Comparison of ENCODE assay signal across 33 mouse cellular contexts in the genomic region with DNA sequence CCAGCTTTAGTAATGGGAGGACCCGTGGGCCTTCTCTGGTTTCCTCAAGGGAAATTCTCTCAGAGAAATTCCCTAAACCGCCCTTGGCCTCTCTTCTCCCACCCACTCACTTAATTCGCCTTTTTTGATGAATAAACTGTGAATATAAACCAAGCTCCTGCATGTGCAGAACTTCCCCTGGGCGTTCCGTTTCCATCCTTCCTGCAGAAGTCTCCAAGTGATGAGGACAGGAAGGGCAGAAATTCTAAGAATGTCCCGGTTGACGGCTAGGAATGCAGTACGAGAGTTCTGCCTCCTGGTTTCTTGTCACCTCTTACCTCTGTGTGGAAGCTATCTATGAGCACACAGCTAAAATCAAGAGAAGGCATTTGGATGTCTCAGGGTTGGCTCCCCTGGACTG. TPM values are rescaled to one million over a fixed set of nuclear protein-coding genes. Genes with fewer than 3 reads are reported as not detected.
DNase-seq lines count a peak whose midpoint lies in the region; ATAC-seq and TF ChIP-seq lines count a peak whose summit lies in the region.
"Had no signal": no experiment of that assay in that cellular context is flagged by ENCODE, and none has a peak within 500 bp of the region (broad histone marks: within the 10 kb centered on the region; RNA-seq: fewer than 3 reads in every experiment).

No protein-coding gene starts in this region.

- H3K27me3 ChIP-seq in lung, embryonic 14.5 days (ENCODE audit: insufficient read depth, low read length), result no peaks in the 10 kb centered on the region
- no peaks in the 10 kb centered on the region for H3K27me3 ChIP-seq in kidney, postnatal 0 days (ENCODE audit: insufficient read depth, low read length)
- no peaks in the 10 kb centered on the region for H3K27me3 ChIP-seq in intestine, postnatal 0 days (replicated peaks; ENCODE audit: control insufficient read depth, insufficient read depth, low read length)
- H3K27me3 ChIP-seq: embryonic facial prominence, embryonic 12.5 days; heart, embryonic 15.5 days; limb, embryonic 15.5 days; midbrain, embryonic 13.5 days; neural tube, embryonic 12.5 days had no signal

- H3K9ac ChIP-seq in lung, embryonic 14.5 days, result no peak overlapping the region
- no peak overlapping the region for H3K9ac ChIP-seq in kidney, postnatal 0 days (ENCODE audit: low read depth, low read length)
- H3K9ac ChIP-seq in intestine, postnatal 0 days (ENCODE audit: low read depth, low read length), result no peak overlapping the region
- H3K9ac ChIP-seq: embryonic facial prominence, embryonic 12.5 days; forebrain, postnatal 0 days; heart, embryonic 15.5 days; hindbrain, embryonic 14.5 days; limb, embryonic 15.5 days; midbrain, embryonic 13.5 days; neural tube, embryonic 12.5 days had no signal

- H3K4me1 ChIP-seq in lung, embryonic 14.5 days (ENCODE audit: insufficient read depth), result peaks cover 7% of the 10 kb centered on the region; the same call in 1 of the 2 replicates
- no peaks in the 10 kb centered on the region for H3K4me1 ChIP-seq in kidney, postnatal 0 days (replicated peaks; ENCODE audit: insufficient read depth, low read length)
- H3K4me1 ChIP-seq in intestine, postnatal 0 days (replicated peaks; ENCODE audit: control insufficient read depth, insufficient read depth, low read length), result no peaks in the 10 kb centered on the region
- H3K4me1 ChIP-seq: embryonic facial prominence, embryonic 12.5 days; limb, embryonic 15.5 days; megakaryocyte, embryonic 14.5 days; midbrain, embryonic 13.5 days; neural tube, embryonic 12.5 days had no signal

- peak; percentile 41; the same call in 1 of the 2 replicates for ATAC-seq in lung, embryonic 14.5 days (ENCODE audit: insufficient read depth)
- no peak for ATAC-seq in kidney, postnatal 0 days (replicated peaks; ENCODE audit: low FRiP score, low read depth)
- ATAC-seq in intestine, postnatal 0 days, result no peak
- ATAC-seq: forebrain, postnatal 0 days; inflammation-experienced regulatory T-cells, adult 6 months; midbrain, embryonic 13.5 days had no signal

- no peak for TF ChIP-seq CTCF in lung, embryonic 14.5 days (IDR thresholded peaks at IDR 0.05; ENCODE audit: low read depth)
- TF ChIP-seq CTCF in kidney, postnatal 0 days (IDR thresholded peaks at IDR 0.05; ENCODE audit: low read depth), result no peak
- no peak for TF ChIP-seq CTCF in intestine, postnatal 0 days (IDR thresholded peaks at IDR 0.05; ENCODE audit: low read depth)

- DNase-seq in adrenal gland, adult 2 months, result peak; percentile 11
- DNase-seq in adrenal gland, adult 8-10 months, result no peak
- peak; percentile 46 for DNase-seq in lung, embryonic 14.5 days
- no peak for DNase-seq in lung, adult 18-20 months
- DNase-seq in kidney, postnatal 0 days (ENCODE audit: low spot score), result peak; percentile 52
- DNase-seq in thymus, postnatal 4 days, result no peak
- DNase-seq: cerebellum, adult 11-12 months; cerebellum, postnatal 10 days; forebrain, postnatal 0 days; gastrocnemius, postnatal 14 days; heart, postnatal 36 days; left cerebral cortex, postnatal 4 days; retina, postnatal 1 day; right cerebral cortex, postnatal 25 days; spleen, adult 18-20 months; thymus, postnatal 25 days had no signal

- no peaks in the 10 kb centered on the region for H3K36me3 ChIP-seq in lung, embryonic 14.5 days (ENCODE audit: insufficient read depth)
- H3K36me3 ChIP-seq in kidney, postnatal 0 days (ENCODE audit: insufficient read depth, low read length), result no peaks in the 10 kb centered on the region
- no peaks in the 10 kb centered on the region for H3K36me3 ChIP-seq in intestine, postnatal 0 days (ENCODE audit: control insufficient read depth, insufficient read depth)
- H3K36me3 ChIP-seq: embryonic facial prominence, embryonic 12.5 days; heart, embryonic 15.5 days; limb, embryonic 15.5 days; midbrain, embryonic 13.5 days; neural tube, embryonic 12.5 days had no signal

- WGBS in lung, embryonic 14.5 days, result 13% methylated on average over 8 of the region's 8 CpGs
- 50% methylated on average over 8 of the region's 8 CpGs for WGBS in kidney, postnatal 0 days
- WGBS in intestine, postnatal 0 days, result 51% methylated on average over 8 of the region's 8 CpGs

- H3K4me2 ChIP-seq in lung, embryonic 14.5 days, result no peak overlapping the region
- no peak overlapping the region for H3K4me2 ChIP-seq in kidney, postnatal 0 days (ENCODE audit: low read length)
- H3K4me2 ChIP-seq in intestine, postnatal 0 days (replicated peaks; ENCODE audit: low read depth), result no peak overlapping the region
- H3K4me2 ChIP-seq: embryonic facial prominence, embryonic 12.5 days; heart, embryonic 15.5 days; hindbrain, embryonic 14.5 days; limb, embryonic 15.5 days; midbrain, embryonic 13.5 days; neural tube, embryonic 12.5 days had no signal

- H3K4me3 ChIP-seq in lung, embryonic 14.5 days (ENCODE audit: low read depth, low read length), result no peak overlapping the region
- H3K4me3 ChIP-seq in kidney, postnatal 0 days (replicated peaks; ENCODE audit: low read depth, low read length), result no peak overlapping the region
- no peak overlapping the region for H3K4me3 ChIP-seq in intestine, postnatal 0 days (ENCODE audit: low read depth, low read length)
- H3K4me3 ChIP-seq: embryonic facial prominence, embryonic 12.5 days; heart, embryonic 15.5 days; left cerebral cortex, adult 2 months; limb, embryonic 15.5 days; megakaryocyte, embryonic 14.5 days; midbrain, embryonic 13.5 days; neural tube, embryonic 12.5 days had no signal

- H3K9me3 ChIP-seq in lung, embryonic 14.5 days (ENCODE audit: low read depth, low read length), result no peaks in the 10 kb centered on the region
- no peaks in the 10 kb centered on the region for H3K9me3 ChIP-seq in kidney, postnatal 0 days (replicated peaks; ENCODE audit: low read length)
- no peaks in the 10 kb centered on the region for H3K9me3 ChIP-seq in intestine, postnatal 0 days (ENCODE audit: control insufficient read depth)
- H3K9me3 ChIP-seq: embryonic facial prominence, embryonic 12.5 days; heart, embryonic 15.5 days; limb, embryonic 15.5 days; megakaryocyte, embryonic 14.5 days; midbrain, embryonic 13.5 days; neural tube, embryonic 12.5 days had no signal

- H3K27ac ChIP-seq in lung, embryonic 14.5 days (ENCODE audit: low read depth), result no peak overlapping the region
- H3K27ac ChIP-seq in kidney, postnatal 0 days, result no peak overlapping the region
- no peak overlapping the region for H3K27ac ChIP-seq in intestine, postnatal 0 days (ENCODE audit: low read depth, low read length)
- H3K27ac ChIP-seq: embryonic facial prominence, embryonic 12.5 days; heart, embryonic 15.5 days; hindbrain, embryonic 14.5 days; left cerebral cortex, adult 2 months; limb, embryonic 15.5 days; midbrain, embryonic 13.5 days; neural tube, embryonic 12.5 days had no signal

RNA-seq across cellular contexts. Expression of gene Scp2d1, which starts 25.9 kb away (rescaled TPM):
- total RNA-seq in adrenal gland, adult 2 months (2021), result not detected
- polyA plus RNA-seq in adrenal gland, adult 2 months (2012; rRNA removed), result not detected in 2 replicates
- total RNA-seq in adrenal gland, adult 8-10 months (2022), result not detected
- not detected in 2 replicates for polyA plus RNA-seq in lung, embryonic 14.5 days (2014; fragmentation: Nextera tagmentation; extraction: Ambion mirVana)
- not detected in 2 replicates for polyA plus RNA-seq in kidney, postnatal 0 days (2015; fragmentation: Nextera tagmentation; extraction: Ambion mirVana)
- polyA plus RNA-seq in intestine, postnatal 0 days (2015; fragmentation: Nextera tagmentation; extraction: Ambion mirVana), result not detected in 2 replicates
- total RNA-seq: adrenal gland, postnatal 4 days; gastrocnemius, postnatal 14 days; heart, adult 8-10 months; heart, postnatal 36 days; layer of hippocampus, postnatal 10 days; left cerebral cortex, adult 2 months; left cerebral cortex, postnatal 4 days; monocyte, adult 5-6 weeks had no signal
- polyA plus RNA-seq: embryonic facial prominence, embryonic 12.5 days; forebrain, embryonic 11.5 days; forebrain, postnatal 0 days; heart, embryonic 15.5 days; hindbrain, embryonic 14.5 days; inflammation-experienced regulatory T-cells, adult 6 months; limb, embryonic 15.5 days; liver, embryonic 16.5 days; midbrain, embryonic 13.5 days; neural tube, embryonic 12.5 days; stomach, embryonic 14.5 days had no signal

Comparison
In these comparisons a context has a peak if more than half of its experiments do, and no peak if none do; other contexts are left out.
1. DNase-seq: peak in adrenal gland, adult 2 months (single experiment), lung, embryonic 14.5 days (single experiment) and kidney, postnatal 0 days (single experiment); none in adrenal gland, adult 8-10 months (single experiment), lung, adult 18-20 months (0 of 2) and thymus, postnatal 4 days (single experiment).